Mouse (Mus musculus): ENCODE measurements around the gene Alg1. TPM values are rescaled to one million over a fixed set of nuclear protein-coding genes. Genes with fewer than 3 reads are reported as not detected.
A peak's percentile ranks its signal among the peaks of the same experiment; 100 is the strongest.

Alg1 gene
- polyA plus RNA-seq (2016; fragmentation: Nextera tagmentation; extraction: Ambion mirVana) = 23.1 and 26.2 TPM in 2 replicates

- H3K9me3 ChIP-seq = no peaks in the 10 kb centered on the region
- DNase-seq (ENCODE audit: low spot score) = peak; percentile 96
- WGBS = 2% methylated on average over 47 of the region's 47 CpGs
- H3K4me1 ChIP-seq = peaks cover 9% of the 10 kb centered on the region
- peak within 1 kb of the TSS; percentile 96 for H3K4me3 ChIP-seq
- no peaks in the 10 kb centered on the region for H3K27me3 ChIP-seq (replicated peaks; ENCODE audit: low read depth, poor library complexity, severe bottlenecking)
- peak within 1 kb of the TSS; percentile 72 for H3K27ac ChIP-seq (replicated peaks)
- H3K36me3 ChIP-seq (replicated peaks) = peaks cover 14% of the 10 kb centered on the region; the same call in 1 of the 2 replicates
Observed at GRCm38 (mm10) chr16:5233418-5234313, at the start of gene Alg1. Gene Alg1 (plus strand): TSS chr16:5233621.

GRCm38 (mm10) chr16:5184101-5184500 is 49.3 kb upstream of the Alg1 start:
- Histone ChIP-seq H3K9me3 (no peaks in the 10 kb centered on the region), H3K27me3 (replicated peaks; ENCODE audit: low read depth, poor library complexity, severe bottlenecking) (no peaks in the 10 kb centered on the region), H3K36me3 (replicated peaks) (no peaks in the 10 kb centered on the region), H3K4me3 (no peak overlapping the region), H3K27ac (replicated peaks) (no peak overlapping the region), H3K4me1 (no peaks in the 10 kb centered on the region; the same call in 1 of the 2 replicates)
- WGBS = 63% methylated on average over 8 of the region's 8 CpGs
- no peak for DNase-seq (ENCODE audit: low spot score)

- Histone ChIP-seq H3K4me3 (no peak overlapping the region), H3K27ac (replicated peaks) (no peak overlapping the region), H3K9me3 (no peaks in the 10 kb centered on the region), H3K36me3 (replicated peaks) (no peaks in the 10 kb centered on the region), H3K4me1 (no peaks in the 10 kb centered on the region; the same call in 1 of the 2 replicates), H3K27me3 (replicated peaks; ENCODE audit: low read depth, poor library complexity, severe bottlenecking) (no peaks in the 10 kb centered on the region)
- 82% methylated on average over 5 of the region's 5 CpGs for WGBS
- no peak for DNase-seq (ENCODE audit: low spot score)
Observed at GRCm38 (mm10) chr16:5184956-5185355, 48.5 kb upstream of the Alg1 start.

GRCm38 (mm10) chr16:5185691-5186090 is 47.7 kb upstream of the Alg1 start:
- DNase-seq (ENCODE audit: low spot score) = no peak
- WGBS = 67% methylated on average over 7 of the region's 7 CpGs
- Histone ChIP-seq H3K27ac (replicated peaks) (no peak overlapping the region), H3K36me3 (replicated peaks) (no peaks in the 10 kb centered on the region), H3K4me3 (no peak overlapping the region), H3K9me3 (no peaks in the 10 kb centered on the region), H3K27me3 (replicated peaks; ENCODE audit: low read depth, poor library complexity, severe bottlenecking) (no peaks in the 10 kb centered on the region), H3K4me1 (no peaks in the 10 kb centered on the region; the same call in 1 of the 2 replicates)

GRCm38 (mm10) chr16:5186234-5186633 is 47.2 kb upstream of the Alg1 start:
- no peaks in the 10 kb centered on the region for H3K36me3 ChIP-seq (replicated peaks)
- no peak for DNase-seq (ENCODE audit: low spot score)
- H3K4me1 ChIP-seq = no peaks in the 10 kb centered on the region; the same call in 1 of the 2 replicates
- no peaks in the 10 kb centered on the region for H3K27me3 ChIP-seq (replicated peaks; ENCODE audit: low read depth, poor library complexity, severe bottlenecking)
- WGBS = 83% methylated on average over 7 of the region's 7 CpGs
- no peaks in the 10 kb centered on the region for H3K9me3 ChIP-seq
- H3K4me3 ChIP-seq = no peak overlapping the region
- no peak overlapping the region for H3K27ac ChIP-seq (replicated peaks)

GRCm38 (mm10) chr16:5195080-5195479 is 38.3 kb upstream of the Alg1 start:
- Histone ChIP-seq H3K36me3 (replicated peaks) (peaks cover 7% of the 10 kb centered on the region), H3K4me1 (no peaks in the 10 kb centered on the region), H3K4me3 (no peak overlapping the region), H3K9me3 (no peaks in the 10 kb centered on the region), H3K27me3 (replicated peaks; ENCODE audit: low read depth, poor library complexity, severe bottlenecking) (no peaks in the 10 kb centered on the region), H3K27ac (replicated peaks) (no peak overlapping the region)
- 26% methylated on average over 6 of the region's 6 CpGs for whole genome bisulfite sequencing
- peak; percentile 59 for DNase-seq (ENCODE audit: low spot score)

- H3K4me1 ChIP-seq = peaks cover 15% of the 10 kb centered on the region
- no peaks in the 10 kb centered on the region for H3K9me3 ChIP-seq
- H3K27me3 ChIP-seq (replicated peaks; ENCODE audit: low read depth, poor library complexity, severe bottlenecking) = peaks cover 7% of the 10 kb centered on the region; the same call in 1 of the 2 replicates
- peak; percentile 42 for DNase-seq (ENCODE audit: low spot score)
- H3K4me3 ChIP-seq = peak overlapping the region; percentile 94
- no peak overlapping the region for H3K27ac ChIP-seq (replicated peaks)
- 13% methylated on average over 4 of the region's 4 CpGs for WGBS
- H3K36me3 ChIP-seq (replicated peaks) = peaks cover 7% of the 10 kb centered on the region
Observed at GRCm38 (mm10) chr16:5202681-5203080, 30.7 kb upstream of the Alg1 start.

GRCm38 (mm10) chr16:5203200-5203599 is 30.2 kb upstream of the Alg1 start:
- no peaks in the 10 kb centered on the region for H3K9me3 ChIP-seq
- H3K4me1 ChIP-seq = peaks cover 15% of the 10 kb centered on the region
- DNase-seq (ENCODE audit: low spot score) = no peak
- H3K4me3 ChIP-seq = peak overlapping the region; percentile 94
- peaks cover 7% of the 10 kb centered on the region; the same call in 1 of the 2 replicates for H3K27me3 ChIP-seq (replicated peaks; ENCODE audit: low read depth, poor library complexity, severe bottlenecking)
- peaks cover 6% of the 10 kb centered on the region for H3K36me3 ChIP-seq (replicated peaks)
- WGBS = 1% methylated on average over 36 of the region's 36 CpGs
- H3K27ac ChIP-seq (replicated peaks) = peak overlapping the region; percentile 77

- Histone ChIP-seq H3K27me3 (replicated peaks; ENCODE audit: low read depth, poor library complexity, severe bottlenecking) (peaks cover 7% of the 10 kb centered on the region; the same call in 1 of the 2 replicates), H3K4me3 (peak within 1 kb of the TSS; percentile 94), H3K9me3 (no peaks in the 10 kb centered on the region), H3K4me1 (peaks cover 15% of the 10 kb centered on the region), H3K27ac (replicated peaks) (peak within 1 kb of the TSS; percentile 77), H3K36me3 (replicated peaks) (no peaks in the 10 kb centered on the region)
- DNase-seq (ENCODE audit: low spot score) = peak; percentile 90
- WGBS = 4% methylated on average over 40 of the region's 40 CpGs
Observed at GRCm38 (mm10) chr16:5203668-5204433, 29.6 kb upstream of the Alg1 start, which contains the start of gene Nagpa. Gene Nagpa (minus strand): TSS chr16:5204012.

- no peak for DNase-seq (ENCODE audit: low spot score)
Observed at GRCm38 (mm10) chr16:5205431-5205970, 27.9 kb upstream of the Alg1 start.

GRCm38 (mm10) chr16:5206051-5206450 is 27.4 kb upstream of the Alg1 start:
- no peaks in the 10 kb centered on the region for H3K9me3 ChIP-seq
- peaks cover 7% of the 10 kb centered on the region; the same call in 1 of the 2 replicates for H3K27me3 ChIP-seq (replicated peaks; ENCODE audit: low read depth, poor library complexity, severe bottlenecking)
- H3K27ac ChIP-seq (replicated peaks) = no peak overlapping the region
- no peaks in the 10 kb centered on the region for H3K36me3 ChIP-seq (replicated peaks)
- 77% methylated on average over 5 of the region's 5 CpGs for WGBS
- DNase-seq (ENCODE audit: low spot score) = no peak
- peaks cover 15% of the 10 kb centered on the region for H3K4me1 ChIP-seq
- H3K4me3 ChIP-seq = no peak overlapping the region

More at GRCm38 (mm10) chr16:5205431-5205970, 27.9 kb upstream of the Alg1 start:
- H3K9me3 ChIP-seq = no peaks in the 10 kb centered on the region
- peaks cover 15% of the 10 kb centered on the region for H3K4me1 ChIP-seq
- H3K36me3 ChIP-seq (replicated peaks) = no peaks in the 10 kb centered on the region
- 84% methylated on average over 5 of the region's 5 CpGs for WGBS
- H3K27ac ChIP-seq (replicated peaks) = no peak overlapping the region
- peaks cover 7% of the 10 kb centered on the region; the same call in 1 of the 2 replicates for H3K27me3 ChIP-seq (replicated peaks; ENCODE audit: low read depth, poor library complexity, severe bottlenecking)
- H3K4me3 ChIP-seq = no peak overlapping the region

GRCm38 (mm10) chr16:5210365-5210764 is 23.1 kb upstream of the Alg1 start:
- Histone ChIP-seq H3K27ac (replicated peaks) (no peak overlapping the region), H3K4me3 (no peak overlapping the region), H3K4me1 (no peaks in the 10 kb centered on the region), H3K27me3 (replicated peaks; ENCODE audit: low read depth, poor library complexity, severe bottlenecking) (0 out of 2 replicates have a peak, but pooled peaks cover under 1% of the 10 kb centered on the region), H3K36me3 (replicated peaks) (no peaks in the 10 kb centered on the region), H3K9me3 (no peaks in the 10 kb centered on the region)
- WGBS = 74% methylated on average over 2 of the region's 2 CpGs
- no peak for DNase-seq (ENCODE audit: low spot score)
